Mouse (Mus musculus): ENCODE data around the gene Stk25.

Stk25 gene

GRCm38 (mm10) chr1:93668791-93669548, 10.5 kb upstream of the Stk25 start:
- peak; percentile 67 to 76 for DNase-seq (ENCODE audit: low spot score in 2 of 2)

- DNase-seq (ENCODE audit: low spot score in 2 of 2), result peak; percentile 31 to 35
Measured at GRCm38 (mm10) chr1:93667760-93668400, 9.4 kb upstream of the Stk25 start.

DNA sequence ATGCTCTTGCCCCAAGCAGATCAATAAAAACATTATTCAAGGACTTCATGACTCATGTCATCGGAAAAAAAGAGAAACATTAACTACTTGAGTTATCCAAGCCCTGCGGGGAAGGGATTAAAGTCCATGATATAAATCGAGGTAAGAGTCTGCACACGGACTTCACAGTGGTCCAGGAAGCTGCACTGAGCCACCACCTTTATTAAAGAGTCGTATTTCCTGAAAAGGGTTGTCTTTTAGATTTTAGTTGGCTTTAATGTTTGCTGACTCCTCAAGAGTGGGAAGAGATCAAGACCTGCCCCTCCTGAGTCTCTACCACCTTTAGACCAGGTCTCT, 1.5 kb downstream of the Stk25 start:
- DNase-seq (ENCODE audit: low spot score in 2 of 2), result no peak

DNA sequence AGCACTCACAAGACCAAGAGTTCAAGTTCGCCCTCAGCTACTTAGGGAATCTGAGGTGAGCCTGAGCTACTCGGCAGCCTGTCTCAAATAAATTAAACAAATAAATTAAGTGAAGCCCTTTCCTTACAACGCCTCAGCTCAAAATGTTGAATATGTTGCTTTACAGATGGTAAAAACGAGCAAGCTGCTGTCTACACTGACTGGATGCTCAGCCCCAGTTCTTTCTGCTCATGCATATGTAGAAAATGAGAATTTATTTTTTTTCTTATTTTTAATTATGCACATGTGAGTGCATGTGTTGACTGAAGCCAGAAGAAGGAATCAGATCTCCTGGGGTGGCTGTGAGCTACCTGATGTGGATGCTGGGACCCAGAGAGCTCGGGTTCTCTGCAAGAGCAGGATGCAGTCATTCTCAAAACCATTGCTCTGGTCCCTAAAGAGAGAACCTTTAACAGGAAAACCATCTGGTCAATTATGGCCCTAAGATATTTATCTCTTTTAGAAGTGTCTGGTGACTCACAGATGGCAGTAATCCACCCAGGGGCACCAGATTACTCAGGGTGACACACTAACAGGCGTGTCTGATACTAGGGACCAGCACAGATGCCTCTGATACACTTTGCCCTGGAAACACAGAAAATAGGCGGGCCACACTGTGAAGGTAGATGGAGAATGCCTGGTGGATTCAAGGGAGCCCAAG, 2.0 kb downstream of the Stk25 start:
- DNase-seq (ENCODE audit: low spot score in 2 of 2), result no peak

- no peak for DNase-seq (ENCODE audit: low spot score in 2 of 2)
Measured at GRCm38 (mm10) chr1:93654798-93655197, 3.7 kb downstream of the Stk25 start.

DNA sequence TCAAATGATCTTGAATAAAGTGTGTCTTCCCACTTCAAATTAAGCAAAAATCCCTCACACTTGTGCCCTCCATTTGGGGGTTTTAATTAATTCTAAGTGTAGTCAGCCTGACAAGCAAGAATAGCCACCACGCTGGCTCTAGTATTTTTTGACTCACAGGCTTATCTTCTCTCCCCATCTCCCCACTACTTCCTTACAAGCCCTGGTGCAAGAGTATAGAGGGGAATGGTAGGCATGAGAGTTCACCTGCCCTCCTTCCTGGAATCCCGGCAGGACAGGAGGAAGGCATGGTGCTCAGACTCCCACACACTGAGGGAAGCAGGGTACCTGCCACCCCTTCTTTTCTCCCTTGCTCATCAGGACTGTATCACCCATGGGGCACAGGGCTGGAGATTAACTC, 4.2 kb downstream of the Stk25 start:
- DNase-seq (ENCODE audit: low spot score in 2 of 2), result no peak

- DNase-seq (ENCODE audit: low spot score in 2 of 2), result no peak
Measured at GRCm38 (mm10) chr1:93649604-93650172, 8.8 kb downstream of the Stk25 start.

GRCm38 (mm10) chr1:93642692-93643091, 15.8 kb downstream of the Stk25 start:
- DNase-seq (ENCODE audit: low spot score in 2 of 2), result no peak

GRCm38 (mm10) chr1:93641978-93642377, 16.5 kb downstream of the Stk25 start:
- DNase-seq (ENCODE audit: low spot score in 2 of 2), result no peak

GRCm38 (mm10) chr1:93636211-93636897, 22.1 kb downstream of the Stk25 start:
- no peak for DNase-seq (ENCODE audit: low spot score in 2 of 2)

DNA sequence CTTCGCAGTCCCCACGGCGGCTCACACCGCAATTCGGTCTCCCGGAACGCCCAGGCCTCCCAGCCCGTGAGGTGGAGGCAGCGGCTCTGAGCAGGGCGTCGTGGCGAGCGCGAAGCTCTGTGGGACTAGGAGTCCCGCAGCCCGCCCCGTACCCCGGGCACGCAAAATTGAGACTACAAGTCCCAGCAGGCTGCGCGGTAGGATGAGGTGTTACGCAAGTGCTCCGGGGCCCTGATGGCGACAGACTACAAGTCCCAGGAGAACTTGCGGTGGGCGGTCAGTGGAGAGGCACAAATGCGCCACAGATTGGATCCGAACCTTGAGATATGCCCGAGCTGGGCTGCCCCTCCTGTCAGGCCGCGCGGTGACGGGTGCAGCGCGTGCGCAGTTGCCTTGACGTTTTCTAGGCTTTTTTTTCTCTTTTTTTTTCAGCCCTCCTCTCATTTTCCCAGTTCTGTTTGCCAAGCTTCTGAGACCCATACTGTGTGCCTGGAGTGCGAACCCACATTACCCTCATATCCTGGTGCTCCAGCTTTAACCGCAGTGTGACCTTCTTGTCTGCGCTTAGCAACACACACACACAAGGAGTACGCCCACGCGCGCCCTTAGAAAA, 22.8 kb downstream of the Stk25 start:
- peak; percentile 99 for DNase-seq (ENCODE audit: low spot score in 2 of 2)

DNA sequence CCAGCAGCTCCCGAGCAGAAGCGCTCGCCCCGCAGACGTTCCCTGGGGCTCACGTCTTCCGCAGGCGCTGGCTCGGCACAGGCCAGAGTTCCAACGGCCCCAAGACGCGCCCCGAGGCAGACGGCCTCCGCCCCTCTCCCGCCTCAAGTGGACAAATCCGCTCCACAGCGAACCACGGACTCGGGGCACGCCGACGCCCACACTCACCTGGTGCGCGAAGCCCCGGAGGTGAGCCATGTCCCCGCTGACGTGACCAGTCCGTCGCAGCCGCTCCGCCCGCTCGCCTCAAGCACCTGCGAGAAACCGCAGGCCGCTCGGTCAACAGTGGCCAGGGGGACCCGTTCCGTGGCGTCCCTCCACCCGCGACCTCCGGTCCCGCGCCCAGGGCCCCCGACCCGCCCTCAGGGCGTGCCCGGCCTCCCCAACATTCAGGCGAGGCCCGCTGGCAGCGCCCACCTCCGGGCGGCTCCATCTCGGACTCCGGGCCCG, 23.3 kb downstream of the Stk25 start:
- DNase-seq (ENCODE audit: low spot score in 2 of 2), result peak; percentile 39 to 55

DNA sequence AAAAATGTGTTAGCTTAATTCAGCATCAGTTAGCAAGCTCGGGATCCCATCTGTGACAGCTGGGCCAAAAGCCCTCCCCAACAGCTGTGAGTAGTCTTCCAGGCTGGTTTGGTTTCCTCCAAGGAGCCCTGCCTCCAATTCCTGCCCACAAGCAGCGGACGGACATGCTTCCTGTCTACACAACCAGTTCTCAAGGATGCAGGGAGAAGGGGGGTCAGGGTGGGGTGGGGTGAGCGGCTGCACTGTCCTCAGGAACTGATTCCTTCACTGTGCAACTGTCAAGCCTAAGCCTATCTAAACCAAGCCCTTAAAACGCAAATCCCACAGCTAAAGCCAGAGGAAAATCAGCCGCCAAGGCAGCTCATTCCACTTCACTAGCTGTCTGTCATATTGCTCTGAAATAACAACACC, 24.0 kb downstream of the Stk25 start:
- DNase-seq (ENCODE audit: low spot score in 2 of 2), result peak in 1 of 2 experiments; percentile 5

- DNase-seq (ENCODE audit: low spot score in 2 of 2), result peak in 1 of 2 experiments; percentile 14
Measured at GRCm38 (mm10) chr1:93632723-93633122, 25.7 kb downstream of the Stk25 start.

GRCm38 (mm10) chr1:93630796-93631195, 27.7 kb downstream of the Stk25 start:
- DNase-seq (ENCODE audit: low spot score in 2 of 2), result no peak

- DNase-seq (ENCODE audit: low spot score in 2 of 2), result no peak
Measured at GRCm38 (mm10) chr1:93624502-93624901, 34.0 kb downstream of the Stk25 start.

- no peak for DNase-seq (ENCODE audit: low spot score in 2 of 2)
Measured at GRCm38 (mm10) chr1:93618948-93619347, 39.5 kb downstream of the Stk25 start.

DNA sequence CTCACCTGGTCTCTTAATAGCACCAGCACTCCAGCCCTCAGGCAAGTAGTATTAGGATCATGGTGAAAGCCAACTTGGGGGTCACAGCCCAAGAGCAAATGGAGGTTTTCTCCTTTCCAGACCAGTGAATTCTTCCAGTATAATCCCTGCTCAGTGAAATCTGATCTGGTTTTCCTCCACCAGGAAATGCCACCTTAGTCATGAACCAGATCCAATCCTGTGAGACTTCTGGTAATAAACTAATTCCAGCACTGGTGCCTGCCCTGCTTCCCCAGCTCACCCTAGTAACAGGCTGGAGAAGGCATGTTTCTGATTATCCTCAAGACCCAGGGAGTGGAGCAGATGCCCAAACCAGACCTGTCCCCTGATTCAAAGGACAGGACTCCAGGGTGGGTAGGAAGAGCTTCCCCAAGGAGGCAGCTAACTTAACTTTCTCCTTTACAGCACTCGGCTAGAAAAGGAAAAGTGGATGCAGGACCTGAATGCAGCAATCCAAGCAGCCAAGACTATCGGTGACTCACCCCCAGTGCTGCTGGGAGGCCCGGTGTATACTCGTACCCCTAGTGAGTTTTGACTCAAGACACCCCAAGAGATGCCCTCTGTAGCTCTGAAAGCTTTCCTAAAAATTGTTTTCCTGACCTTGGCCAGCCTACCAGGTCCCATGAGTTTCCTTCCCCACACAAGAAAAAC, 40.3 kb downstream of the Stk25 start:
- no peak for DNase-seq (ENCODE audit: low spot score in 2 of 2)

DNA sequence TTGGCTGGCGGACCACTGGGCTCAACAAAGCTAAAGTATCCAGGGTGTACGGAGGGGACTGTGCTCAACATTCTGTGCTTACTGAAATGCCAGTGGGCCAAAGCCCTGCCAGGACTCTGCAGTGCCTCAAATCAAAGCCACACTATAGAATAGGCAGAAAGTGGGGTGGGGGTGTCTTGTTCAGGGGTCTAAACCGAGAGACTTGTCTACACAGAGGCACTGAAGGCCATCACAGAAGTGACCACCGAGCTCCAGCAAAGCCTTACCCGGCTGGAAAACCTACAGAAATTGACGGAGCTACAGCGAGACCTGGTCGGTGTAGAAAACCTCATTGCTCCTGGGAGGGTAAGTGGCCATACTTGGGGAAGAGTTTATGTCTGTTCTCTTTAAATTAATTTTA, 48.7 kb downstream of the Stk25 start:
- no peak for DNase-seq (ENCODE audit: low spot score in 2 of 2)

DNA sequence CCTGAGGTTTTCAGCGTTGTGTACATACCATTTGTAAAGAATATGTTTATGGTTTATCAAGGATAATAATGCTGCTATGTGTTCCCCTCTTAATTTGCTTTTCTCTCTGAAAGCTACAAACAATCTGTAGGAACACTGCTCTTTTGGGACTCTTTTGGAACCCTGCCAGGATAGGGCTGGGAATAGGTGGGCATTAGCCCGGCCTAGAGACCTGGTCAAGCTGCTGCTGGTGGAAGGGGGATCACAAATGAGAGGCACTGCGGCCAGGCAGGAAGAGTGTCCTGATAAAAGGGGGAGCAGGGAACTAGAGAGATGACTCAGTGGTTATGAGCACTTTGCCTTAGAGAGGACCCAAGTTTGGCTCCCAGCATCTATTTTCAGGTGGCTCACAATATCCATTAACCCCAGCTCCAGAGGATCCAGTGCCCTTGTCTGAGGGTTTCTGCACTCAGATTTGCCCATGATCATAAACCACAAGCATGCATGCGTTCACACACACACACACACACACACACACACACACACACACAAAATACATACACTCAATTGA, 49.7 kb downstream of the Stk25 start:
- DNase-seq (ENCODE audit: low spot score in 2 of 2), result no peak
